Mouse (Mus musculus) heart, embryonic 16.5 days (tissue): ENCODE measurements around the gene Pip5kl1. TPM values are rescaled to one million over a fixed set of nuclear protein-coding genes. Genes with fewer than 3 reads are reported as not detected.

ENCODE experiments used
- ATAC-seq: fragments of 200-750 bp; cut with Nextera tagmentation; replicated peaks from 2 replicates; pipeline ENCODE4 v1.8.0; 2017; ENCODE audit warnings: moderate number of reproducible peaks; ENCODE audit not compliant: insufficient read depth, low FRiP score; ENCODE audit errors: extremely low read depth
- H3K27ac ChIP-seq: fragments of 300-500 bp; sonication (generic); 2 replicates; pipeline ENCODE4 v1.5.1; 2014; ENCODE audit warnings: mild to moderate bottlenecking, low read length, control low read depth, moderate library complexity
- H3K27me3 ChIP-seq: fragments of 300-500 bp; sonication (generic); 2 replicates; pipeline ENCODE4 v1.6.1; 2014; ENCODE audit warnings: low read length, mixed read lengths; ENCODE audit not compliant: control insufficient read depth, insufficient read depth
- H3K36me3 ChIP-seq: fragments of 300-500 bp; sonication (generic); 2 replicates; pipeline ENCODE4 v1.6.1; 2014; ENCODE audit not compliant: control insufficient read depth, insufficient read depth
- H3K4me1 ChIP-seq: fragments of 300-500 bp; sonication (generic); 2 replicates; pipeline ENCODE4 v1.6.1; 2014; ENCODE audit warnings: low read length, mixed read lengths; ENCODE audit not compliant: control insufficient read depth, insufficient read depth
- H3K4me2 ChIP-seq: fragments of 300-500 bp; sonication (generic); 2 replicates; pipeline ENCODE4 v1.6.1; 2014; ENCODE audit warnings: low read depth, mild to moderate bottlenecking, control low read depth, low read length
- H3K4me3 ChIP-seq: fragments of 300-500 bp; sonication (generic); 2 replicates; pipeline ENCODE4 v1.5.1; 2014; ENCODE audit warnings: mild to moderate bottlenecking, control low read depth, low read length
- H3K9ac ChIP-seq: fragments of 300-500 bp; sonication (generic); 2 replicates; pipeline ENCODE4 v1.6.1; 2014; ENCODE audit warnings: low read length, control low read depth
- H3K9me3 ChIP-seq: fragments of 300-500 bp; sonication (generic); replicated peaks from 2 replicates; pipeline ENCODE4 v1.6.1; 2016; ENCODE audit warnings: low read length; ENCODE audit not compliant: control insufficient read depth
- WGBS: fragments of 180-500 bp; shearing (Covaris S2); extraction: QIAGEN DNeasy Blood & Tissue Kit; methylation state at CpG from one replicate; pipeline ENCODE4 v1.1.7; 2014; 5-methylcytosine and 5-hydroxymethylcytosine counted together
- polyA plus RNA-seq: library from polyadenylated mRNA; unstranded; fragments of >200 nt; fragmentation: Nextera tagmentation; extraction: Ambion mirVana; gene quantifications from 2 replicates; pipeline ENCODE4 v1.2.1, GENCODE M21; 2015

Gene Pip5kl1
- polyA plus RNA-seq = 0.16 and 0.32 TPM in 2 replicates

DNA sequence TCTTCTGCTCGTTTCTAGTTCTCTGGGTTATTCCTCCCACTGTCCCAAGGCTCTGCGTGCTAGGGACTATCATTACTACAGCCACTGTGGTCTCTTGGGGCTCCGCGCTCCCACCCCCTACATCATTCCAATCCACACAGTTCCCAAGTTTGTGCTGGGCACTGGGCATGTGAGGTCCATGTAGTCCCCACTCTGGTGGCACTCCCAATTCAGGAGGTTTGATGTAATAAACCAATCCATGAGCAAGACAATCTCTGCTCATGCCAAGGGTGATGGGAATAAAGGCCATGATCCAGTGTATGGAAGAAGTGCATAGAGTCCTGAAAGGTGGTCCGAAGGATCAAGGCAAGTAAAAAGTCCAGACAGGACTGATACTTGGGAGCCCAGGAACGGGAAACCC is at the start of gene Pip5kl1:
Pip5kl1 (plus strand) TSS at position 301 of the 400 bp plus-strand sequence.
- peaks cover 19% of the 10 kb centered on the region for H3K4me1 ChIP-seq
- ATAC-seq = no peak
- peak within 1 kb of the TSS; percentile 37; the same call in 1 of the 2 replicates for H3K9ac ChIP-seq
- WGBS = 71% methylated on average over 6 of the region's 6 CpGs
- H3K27me3 ChIP-seq = peaks cover 23% of the 10 kb centered on the region
- no peaks in the 10 kb centered on the region for H3K9me3 ChIP-seq
- H3K4me3 ChIP-seq = peak within 1 kb of the TSS; percentile 37
- H3K27ac ChIP-seq = no peak within 1 kb of the TSS
- peaks cover 7% of the 10 kb centered on the region; the same call in 1 of the 2 replicates for H3K36me3 ChIP-seq
- peak within 1 kb of the TSS; percentile 62 for H3K4me2 ChIP-seq

DNA sequence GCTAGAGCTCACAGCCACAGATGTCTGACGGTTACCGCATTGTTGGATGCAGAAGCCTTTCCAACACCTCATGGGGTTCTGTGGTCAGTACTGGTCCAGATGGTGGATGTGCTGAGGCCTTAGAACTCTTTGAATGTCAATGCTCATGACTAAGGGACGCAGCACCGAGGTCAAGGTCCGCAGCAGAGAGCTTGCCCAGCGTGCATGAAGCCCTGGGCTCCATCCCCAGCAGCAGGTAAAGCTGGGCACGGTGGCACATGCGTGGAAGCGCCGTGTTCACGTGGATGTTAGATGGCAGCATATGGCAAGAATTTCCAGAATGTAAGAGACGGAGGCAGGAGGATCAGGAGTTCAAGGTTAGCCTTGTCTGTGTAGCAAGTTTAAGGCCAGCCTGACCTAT is 48.8 kb upstream of the Pip5kl1 start:
- no peaks in the 10 kb centered on the region for H3K4me1 ChIP-seq
- H3K27me3 ChIP-seq = no peaks in the 10 kb centered on the region
- no peak for ATAC-seq
- 84% methylated on average over 12 of the region's 12 CpGs for WGBS
- no peak overlapping the region for H3K4me3 ChIP-seq
- H3K4me2 ChIP-seq = no peak overlapping the region
- H3K9ac ChIP-seq = no peak overlapping the region
- H3K36me3 ChIP-seq = no peaks in the 10 kb centered on the region
- no peaks in the 10 kb centered on the region for H3K9me3 ChIP-seq
- no peak overlapping the region for H3K27ac ChIP-seq

DNA sequence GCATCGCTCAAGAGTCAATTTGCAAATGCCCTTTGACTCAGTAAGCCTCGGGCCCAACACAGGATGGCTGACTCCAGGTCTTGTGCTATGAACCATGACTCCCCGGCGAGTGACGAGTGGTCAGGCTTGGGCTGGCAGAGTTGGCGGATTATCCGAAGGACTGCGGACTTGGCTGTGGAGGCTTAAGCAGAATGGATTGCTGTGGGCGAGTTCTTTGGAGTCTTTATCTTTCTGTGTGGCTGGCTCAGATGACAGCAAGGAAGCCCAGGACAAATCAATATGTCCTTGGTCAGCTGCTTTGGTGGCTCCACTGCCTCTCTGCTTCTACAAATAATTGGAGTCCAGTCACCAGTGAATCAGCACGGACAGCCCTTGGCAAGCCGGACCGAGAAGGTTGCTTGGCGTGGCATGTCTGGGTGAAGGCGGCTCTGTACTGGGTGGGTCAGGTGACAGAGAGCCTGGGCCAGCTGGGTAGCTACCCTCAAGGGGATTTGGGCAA is 47.1 kb upstream of the Pip5kl1 start:
- Histone ChIP-seq H3K9ac (no peak overlapping the region), H3K4me1 (no peaks in the 10 kb centered on the region), H3K4me3 (no peak overlapping the region), H3K27me3 (no peaks in the 10 kb centered on the region), H3K27ac (no peak overlapping the region), H3K4me2 (no peak overlapping the region), H3K36me3 (no peaks in the 10 kb centered on the region), H3K9me3 (no peaks in the 10 kb centered on the region)
- 84% methylated on average over 14 of the region's 14 CpGs for WGBS
- ATAC-seq = no peak

- Histone ChIP-seq H3K27me3 (no peaks in the 10 kb centered on the region), H3K4me3 (no peak overlapping the region), H3K9me3 (no peaks in the 10 kb centered on the region), H3K9ac (no peak overlapping the region), H3K4me1 (no peaks in the 10 kb centered on the region), H3K36me3 (no peaks in the 10 kb centered on the region), H3K27ac (no peak overlapping the region), H3K4me2 (no peak overlapping the region)
- ATAC-seq = no peak
- 91% methylated on average over 1 of the region's 1 CpGs for WGBS
Observed at GRCm38 (mm10) chr2:32528326-32528725, 46.3 kb upstream of the Pip5kl1 start.

- Histone ChIP-seq H3K4me1 (peaks cover 7% of the 10 kb centered on the region), H3K36me3 (no peaks in the 10 kb centered on the region), H3K9ac (no peak overlapping the region), H3K27ac (no peak overlapping the region), H3K27me3 (no peaks in the 10 kb centered on the region), H3K9me3 (no peaks in the 10 kb centered on the region), H3K4me2 (no peak overlapping the region), H3K4me3 (no peak overlapping the region)
- WGBS = 81% methylated on average over 2 of the region's 2 CpGs
- ATAC-seq = no peak
Observed at GRCm38 (mm10) chr2:32530479-32530878, 44.1 kb upstream of the Pip5kl1 start.

GRCm38 (mm10) chr2:32533163-32533562 is 41.4 kb upstream of the Pip5kl1 start:
- Histone ChIP-seq H3K4me1 (peaks cover 26% of the 10 kb centered on the region), H3K4me3 (no peak overlapping the region), H3K27ac (no peak overlapping the region), H3K36me3 (no peaks in the 10 kb centered on the region), H3K27me3 (no peaks in the 10 kb centered on the region), H3K9ac (no peak overlapping the region), H3K4me2 (no peak overlapping the region), H3K9me3 (no peaks in the 10 kb centered on the region)
- ATAC-seq = no peak
- 85% methylated on average over 2 of the region's 2 CpGs for WGBS

DNA sequence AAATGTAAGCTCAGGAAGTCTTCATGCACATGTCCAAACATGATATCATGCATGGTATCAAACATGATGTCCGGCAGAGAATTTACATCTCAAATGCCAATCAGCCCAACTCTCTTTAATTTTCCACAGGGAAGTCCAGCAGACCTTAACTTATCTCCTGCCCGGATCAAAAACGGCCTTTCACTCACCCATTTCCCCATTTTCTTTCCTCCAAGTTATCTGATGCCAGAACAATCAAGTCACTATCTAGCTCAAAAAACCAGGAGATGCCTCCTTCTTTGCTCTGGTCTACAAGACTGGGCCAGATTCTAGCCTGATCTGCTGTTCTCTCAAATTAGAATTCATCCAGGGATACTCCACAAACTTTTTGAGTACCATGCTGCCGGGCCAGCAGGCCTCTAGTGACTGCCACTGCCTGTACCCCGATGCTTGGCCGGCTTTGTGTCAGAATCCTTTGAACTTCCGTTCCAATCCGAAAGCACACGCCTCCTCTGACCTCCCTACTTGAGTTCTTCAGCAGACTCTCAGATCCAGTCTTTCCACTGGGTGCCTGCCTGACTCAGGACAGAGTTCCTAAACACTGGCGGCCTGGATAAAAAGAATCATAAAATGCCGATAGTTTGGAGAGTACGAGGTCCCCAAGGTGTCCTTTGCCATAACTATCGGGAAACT is 40.4 kb upstream of the Pip5kl1 start:
- Histone ChIP-seq H3K4me3 (peak overlapping the region; percentile 86), H3K4me2 (peak overlapping the region; percentile 85), H3K36me3 (no peaks in the 10 kb centered on the region), H3K27me3 (no peaks in the 10 kb centered on the region), H3K4me1 (peaks cover 37% of the 10 kb centered on the region), H3K9me3 (no peaks in the 10 kb centered on the region), H3K9ac (peak overlapping the region; percentile 75), H3K27ac (peak overlapping the region; percentile 92)
- no peak for ATAC-seq
- WGBS = 9% methylated on average over 13 of the region's 13 CpGs

DNA sequence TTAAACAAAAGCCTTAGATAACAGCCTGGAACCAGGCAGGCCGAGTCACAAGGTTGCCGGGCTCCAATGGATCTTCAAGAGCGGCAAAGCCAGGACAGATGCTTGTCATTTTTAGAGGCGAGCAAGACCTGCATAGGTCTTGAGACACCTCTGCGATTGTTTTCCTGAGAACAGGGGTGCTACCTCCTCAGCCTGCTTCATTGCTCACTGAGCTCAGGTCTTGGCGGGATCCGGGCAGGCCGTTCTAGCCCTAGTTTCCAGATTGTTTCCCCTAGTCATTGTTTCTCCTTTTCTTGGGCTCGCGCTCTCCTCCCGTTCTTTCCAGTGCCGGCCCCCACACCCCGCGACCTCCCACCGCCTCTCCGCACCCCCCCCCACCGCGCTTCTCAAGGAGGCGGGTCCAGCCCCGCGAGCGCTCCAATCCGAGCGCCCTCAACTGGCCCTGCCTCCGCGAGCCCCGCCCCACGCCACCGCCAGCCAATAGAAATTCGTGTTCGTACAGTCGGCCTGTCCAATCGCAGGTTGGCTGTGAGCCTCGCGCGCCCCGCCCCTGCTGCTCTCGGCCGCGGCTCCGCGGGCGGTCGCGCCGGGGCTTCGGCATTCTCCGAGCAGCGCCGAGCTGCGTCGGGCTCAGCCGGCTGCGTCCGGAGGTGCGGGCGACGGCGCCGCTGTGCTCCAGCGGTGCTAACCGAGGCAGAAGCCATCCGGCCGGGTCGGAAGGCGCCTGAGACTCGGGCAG is 39.7 kb upstream of the Pip5kl1 start, which contains the start of gene Fam102a:
Fam102a (plus strand) TSS at position 600 of the 739 bp plus-strand sequence.
- Histone ChIP-seq H3K4me2 (peak within 1 kb of the TSS; percentile 87), H3K27me3 (no peaks in the 10 kb centered on the region), H3K9ac (peak within 1 kb of the TSS; percentile 91), H3K4me3 (peak within 1 kb of the TSS; percentile 86), H3K27ac (peak within 1 kb of the TSS; percentile 92), H3K4me1 (peaks cover 44% of the 10 kb centered on the region), H3K9me3 (no peaks in the 10 kb centered on the region), H3K36me3 (no peaks in the 10 kb centered on the region)
- WGBS = under 1% methylated on average over 67 of the region's 67 CpGs
- peak; percentile 95 for ATAC-seq

DNA sequence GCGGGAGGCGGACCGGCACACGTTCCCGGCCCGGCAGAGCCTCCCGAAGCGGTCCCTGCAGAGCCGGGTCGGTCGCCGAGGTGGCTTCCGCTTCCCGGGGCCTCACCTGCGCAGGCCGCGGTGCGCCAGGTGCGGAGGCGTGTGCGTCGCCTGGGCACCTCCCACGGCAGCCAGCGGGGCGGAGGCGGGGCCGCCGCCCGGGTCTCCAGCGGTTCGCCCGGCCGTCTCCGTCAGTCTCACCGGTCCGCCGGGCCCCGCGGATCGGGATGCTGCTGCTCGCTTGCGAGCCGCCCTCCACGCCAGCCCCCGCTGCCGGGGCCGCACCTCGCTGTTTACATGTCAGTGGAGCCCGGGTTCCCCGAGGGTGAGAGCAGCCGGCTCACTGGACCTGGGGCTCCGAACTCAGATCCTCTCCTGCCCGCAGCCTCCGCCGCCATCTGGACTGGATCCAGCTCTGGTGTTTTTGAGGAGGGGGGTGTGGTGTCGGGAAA is 39.1 kb upstream of the Pip5kl1 start:
- H3K27me3 ChIP-seq = no peaks in the 10 kb centered on the region
- ATAC-seq = peak; percentile 29
- H3K36me3 ChIP-seq = no peaks in the 10 kb centered on the region
- H3K4me2 ChIP-seq = peak overlapping the region; percentile 87
- WGBS = under 1% methylated on average over 55 of the region's 56 CpGs
- H3K27ac ChIP-seq = peak overlapping the region; percentile 91
- peaks cover 46% of the 10 kb centered on the region for H3K4me1 ChIP-seq
- H3K4me3 ChIP-seq = peak overlapping the region; percentile 86
- H3K9me3 ChIP-seq = no peaks in the 10 kb centered on the region
- H3K9ac ChIP-seq = peak overlapping the region; percentile 91
